Mouse (Mus musculus) heart, embryonic 16.5 days (tissue): ENCODE measurements around the gene Pex5l. TPM values are rescaled to one million over a fixed set of nuclear protein-coding genes. Genes with fewer than 3 reads are reported as not detected.

Experiments used
- ATAC-seq: fragments of 200-750 bp; cut with Nextera tagmentation; replicated peaks from 2 replicates; pipeline ENCODE4 v1.8.0; 2017; ENCODE audit warnings: moderate number of reproducible peaks; ENCODE audit not compliant: insufficient read depth, low FRiP score; ENCODE audit errors: extremely low read depth
- H3K27ac ChIP-seq: fragments of 300-500 bp; sonication (generic); 2 replicates; pipeline ENCODE4 v1.5.1; 2014; ENCODE audit warnings: mild to moderate bottlenecking, low read length, control low read depth, moderate library complexity
- H3K27me3 ChIP-seq: fragments of 300-500 bp; sonication (generic); 2 replicates; pipeline ENCODE4 v1.6.1; 2014; ENCODE audit warnings: low read length, mixed read lengths; ENCODE audit not compliant: control insufficient read depth, insufficient read depth
- H3K36me3 ChIP-seq: fragments of 300-500 bp; sonication (generic); 2 replicates; pipeline ENCODE4 v1.6.1; 2014; ENCODE audit not compliant: control insufficient read depth, insufficient read depth
- H3K4me1 ChIP-seq: fragments of 300-500 bp; sonication (generic); 2 replicates; pipeline ENCODE4 v1.6.1; 2014; ENCODE audit warnings: low read length, mixed read lengths; ENCODE audit not compliant: control insufficient read depth, insufficient read depth
- H3K4me2 ChIP-seq: fragments of 300-500 bp; sonication (generic); 2 replicates; pipeline ENCODE4 v1.6.1; 2014; ENCODE audit warnings: low read depth, mild to moderate bottlenecking, control low read depth, low read length
- H3K4me3 ChIP-seq: fragments of 300-500 bp; sonication (generic); 2 replicates; pipeline ENCODE4 v1.5.1; 2014; ENCODE audit warnings: mild to moderate bottlenecking, control low read depth, low read length
- H3K9ac ChIP-seq: fragments of 300-500 bp; sonication (generic); 2 replicates; pipeline ENCODE4 v1.6.1; 2014; ENCODE audit warnings: low read length, control low read depth
- H3K9me3 ChIP-seq: fragments of 300-500 bp; sonication (generic); replicated peaks from 2 replicates; pipeline ENCODE4 v1.6.1; 2016; ENCODE audit warnings: low read length; ENCODE audit not compliant: control insufficient read depth
- WGBS: fragments of 180-500 bp; shearing (Covaris S2); extraction: QIAGEN DNeasy Blood & Tissue Kit; methylation state at CpG from one replicate; pipeline ENCODE4 v1.1.7; 2014; 5-methylcytosine and 5-hydroxymethylcytosine counted together
- polyA plus RNA-seq: library from polyadenylated mRNA; unstranded; fragments of >200 nt; fragmentation: Nextera tagmentation; extraction: Ambion mirVana; gene quantifications from 2 replicates; pipeline ENCODE4 v1.2.1, GENCODE M21; 2015

Gene Pex5l
- polyA plus RNA-seq, 1 experiment from 2014 or later: 0.12 TPM

GRCm38 (mm10) chr3:33048304-33048703 lies 94.7 kb downstream of the Pex5l start:
- H3K4me1 ChIP-seq: no peaks in the 10 kb centered on the region
- H3K4me2 ChIP-seq: no peak overlapping the region
- H3K9ac ChIP-seq: no peak overlapping the region
- no peaks in the 10 kb centered on the region for H3K27me3 ChIP-seq
- H3K36me3 ChIP-seq: no peaks in the 10 kb centered on the region
- H3K4me3 ChIP-seq: no peak overlapping the region
- H3K27ac ChIP-seq: no peak overlapping the region
- WGBS: 65% methylated on average over 5 of the region's 5 CpGs
- ATAC-seq: no peak
- no peaks in the 10 kb centered on the region for H3K9me3 ChIP-seq

GRCm38 (mm10) chr3:33044799-33045106 lies 98.3 kb downstream of the Pex5l start:
- Histone ChIP-seq H3K9ac (no peak overlapping the region), H3K9me3 (no peaks in the 10 kb centered on the region), H3K4me2 (no peak overlapping the region), H3K4me3 (no peak overlapping the region), H3K27me3 (no peaks in the 10 kb centered on the region), H3K4me1 (no peaks in the 10 kb centered on the region), H3K36me3 (no peaks in the 10 kb centered on the region), H3K27ac (no peak overlapping the region)
- 82% methylated on average over 6 of the region's 6 CpGs for WGBS
- ATAC-seq: no peak

GRCm38 (mm10) chr3:33043896-33044798 lies 98.9 kb downstream of the Pex5l start:
- H3K9me3 ChIP-seq: no peaks in the 10 kb centered on the region
- no peak overlapping the region for H3K4me3 ChIP-seq
- WGBS: 70% methylated on average over 10 of the region's 10 CpGs
- H3K4me1 ChIP-seq: no peaks in the 10 kb centered on the region
- no peak overlapping the region for H3K27ac ChIP-seq
- H3K27me3 ChIP-seq: no peaks in the 10 kb centered on the region
- no peak overlapping the region for H3K9ac ChIP-seq
- no peak overlapping the region for H3K4me2 ChIP-seq
- ATAC-seq: no peak
- H3K36me3 ChIP-seq: no peaks in the 10 kb centered on the region

GRCm38 (mm10) chr3:33024566-33024965 lies 118.5 kb downstream of the Pex5l start:
- Histone ChIP-seq H3K9me3 (no peaks in the 10 kb centered on the region), H3K4me1 (no peaks in the 10 kb centered on the region), H3K27me3 (no peaks in the 10 kb centered on the region), H3K27ac (no peak overlapping the region), H3K4me2 (no peak overlapping the region), H3K9ac (no peak overlapping the region), H3K4me3 (no peak overlapping the region), H3K36me3 (no peaks in the 10 kb centered on the region)
- no peak for ATAC-seq
- WGBS: 40% methylated on average over 5 of the region's 5 CpGs

- no peaks in the 10 kb centered on the region for H3K36me3 ChIP-seq
- no peaks in the 10 kb centered on the region for H3K4me1 ChIP-seq
- H3K27ac ChIP-seq: no peak overlapping the region
- no peak overlapping the region for H3K9ac ChIP-seq
- WGBS: 74% methylated on average over 4 of the region's 4 CpGs
- H3K27me3 ChIP-seq: no peaks in the 10 kb centered on the region
- no peaks in the 10 kb centered on the region for H3K9me3 ChIP-seq
- ATAC-seq: no peak
- no peak overlapping the region for H3K4me2 ChIP-seq
- no peak overlapping the region for H3K4me3 ChIP-seq
These were observed 139.1 kb downstream of the Pex5l start for GRCm38 (mm10) chr3:33003901-33004300.

- Histone ChIP-seq H3K4me3 (no peak overlapping the region), H3K4me2 (no peak overlapping the region), H3K9ac (no peak overlapping the region), H3K36me3 (no peaks in the 10 kb centered on the region), H3K27ac (no peak overlapping the region), H3K4me1 (no peaks in the 10 kb centered on the region), H3K9me3 (no peaks in the 10 kb centered on the region), H3K27me3 (no peaks in the 10 kb centered on the region)
- no peak for ATAC-seq
- WGBS: 75% methylated on average over 3 of the region's 3 CpGs
These were observed 141.3 kb downstream of the Pex5l start for GRCm38 (mm10) chr3:33001769-33002168.

GRCm38 (mm10) chr3:33000383-33001015 lies 142.5 kb downstream of the Pex5l start:
- Histone ChIP-seq H3K27me3 (no peaks in the 10 kb centered on the region), H3K9ac (no peak overlapping the region), H3K4me3 (no peak overlapping the region), H3K4me2 (no peak overlapping the region), H3K27ac (no peak overlapping the region), H3K4me1 (no peaks in the 10 kb centered on the region), H3K9me3 (no peaks in the 10 kb centered on the region), H3K36me3 (no peaks in the 10 kb centered on the region)
- no peak for ATAC-seq
- WGBS: 86% methylated on average over 8 of the region's 8 CpGs

GRCm38 (mm10) chr3:32991713-32992575 lies 151.1 kb downstream of the Pex5l start:
- Histone ChIP-seq H3K4me2 (no peak overlapping the region), H3K27me3 (no peaks in the 10 kb centered on the region), H3K9ac (no peak overlapping the region), H3K27ac (no peak overlapping the region), H3K4me3 (no peak overlapping the region), H3K9me3 (no peaks in the 10 kb centered on the region), H3K4me1 (no peaks in the 10 kb centered on the region), H3K36me3 (no peaks in the 10 kb centered on the region)
- WGBS: 69% methylated on average over 12 of the region's 12 CpGs
- no peak for ATAC-seq

- Histone ChIP-seq H3K9ac (no peak overlapping the region), H3K4me2 (no peak overlapping the region), H3K9me3 (no peaks in the 10 kb centered on the region), H3K27me3 (no peaks in the 10 kb centered on the region), H3K4me3 (no peak overlapping the region), H3K36me3 (no peaks in the 10 kb centered on the region), H3K27ac (no peak overlapping the region), H3K4me1 (no peaks in the 10 kb centered on the region)
- WGBS: 46% methylated on average over 5 of the region's 5 CpGs
- no peak for ATAC-seq
These were observed 155.2 kb downstream of the Pex5l start for GRCm38 (mm10) chr3:32987806-32988205.
